Mouse (Mus musculus) liver, embryonic 16.5 days (tissue): ENCODE measurements around the gene Clvs2. TPM values are rescaled to one million over a fixed set of nuclear protein-coding genes. Genes with fewer than 3 reads are reported as not detected.

ENCODE experiments used
- ATAC-seq: fragments of 200-750 bp; cut with Nextera tagmentation; 2 replicates; pipeline ENCODE4 v1.8.0; 2017; ENCODE audit warnings: low read depth, mild to moderate bottlenecking, moderate number of reproducible peaks, moderate library complexity
- H3K27ac ChIP-seq: fragments of 300-500 bp; sonication (generic); 2 replicates; pipeline ENCODE4 v1.5.1; 2014; ENCODE audit warnings: mild to moderate bottlenecking, low read length
- H3K27me3 ChIP-seq: fragments of 300-500 bp; sonication (generic); 2 replicates; pipeline ENCODE4 v1.6.1; 2014; ENCODE audit warnings: low read depth, low read length, mixed read lengths; ENCODE audit not compliant: control insufficient read depth, insufficient read depth
- H3K36me3 ChIP-seq: fragments of 300-500 bp; sonication (generic); 2 replicates; pipeline ENCODE4 v1.6.1; 2014; ENCODE audit warnings: mild to moderate bottlenecking; ENCODE audit not compliant: control insufficient read depth, insufficient read depth
- H3K4me1 ChIP-seq: fragments of 300-500 bp; sonication (generic); 2 replicates; pipeline ENCODE4 v1.6.1; 2014; ENCODE audit warnings: low read depth, low read length, mixed read lengths; ENCODE audit not compliant: control insufficient read depth
- H3K4me2 ChIP-seq: fragments of 300-500 bp; sonication (generic); 2 replicates; pipeline ENCODE4 v1.6.1; 2014; ENCODE audit warnings: low read depth, low read length, mixed read lengths
- H3K4me3 ChIP-seq: fragments of 300-500 bp; sonication (generic); 2 replicates; pipeline ENCODE4 v1.5.1; 2014; ENCODE audit warnings: low read depth, mild to moderate bottlenecking, low read length
- H3K9ac ChIP-seq: fragments of 300-500 bp; sonication (generic); 2 replicates; pipeline ENCODE4 v1.6.1; 2014; ENCODE audit warnings: low read depth, low read length
- H3K9me3 ChIP-seq: fragments of 300-500 bp; sonication (generic); replicated peaks from 2 replicates; pipeline ENCODE4 v1.6.1; 2016; ENCODE audit warnings: low read length; ENCODE audit not compliant: control insufficient read depth
- WGBS: fragments of 180-500 bp; shearing (Covaris S2); extraction: QIAGEN DNeasy Blood & Tissue Kit; methylation state at CpG from one replicate; pipeline ENCODE4 v1.1.7; 2014; ENCODE audit not compliant: insufficient replicate concordance; 5-methylcytosine and 5-hydroxymethylcytosine counted together
- polyA plus RNA-seq: library from polyadenylated mRNA; unstranded; fragments of >200 nt; fragmentation: Nextera tagmentation; extraction: Ambion mirVana; gene quantifications from 2 replicates; pipeline ENCODE4 v1.2.1, GENCODE M21; 2015

The Clvs2 gene
- 0.11 TPM in 1 of 2 replicates, not detected in the other for polyA plus RNA-seq

DNA sequence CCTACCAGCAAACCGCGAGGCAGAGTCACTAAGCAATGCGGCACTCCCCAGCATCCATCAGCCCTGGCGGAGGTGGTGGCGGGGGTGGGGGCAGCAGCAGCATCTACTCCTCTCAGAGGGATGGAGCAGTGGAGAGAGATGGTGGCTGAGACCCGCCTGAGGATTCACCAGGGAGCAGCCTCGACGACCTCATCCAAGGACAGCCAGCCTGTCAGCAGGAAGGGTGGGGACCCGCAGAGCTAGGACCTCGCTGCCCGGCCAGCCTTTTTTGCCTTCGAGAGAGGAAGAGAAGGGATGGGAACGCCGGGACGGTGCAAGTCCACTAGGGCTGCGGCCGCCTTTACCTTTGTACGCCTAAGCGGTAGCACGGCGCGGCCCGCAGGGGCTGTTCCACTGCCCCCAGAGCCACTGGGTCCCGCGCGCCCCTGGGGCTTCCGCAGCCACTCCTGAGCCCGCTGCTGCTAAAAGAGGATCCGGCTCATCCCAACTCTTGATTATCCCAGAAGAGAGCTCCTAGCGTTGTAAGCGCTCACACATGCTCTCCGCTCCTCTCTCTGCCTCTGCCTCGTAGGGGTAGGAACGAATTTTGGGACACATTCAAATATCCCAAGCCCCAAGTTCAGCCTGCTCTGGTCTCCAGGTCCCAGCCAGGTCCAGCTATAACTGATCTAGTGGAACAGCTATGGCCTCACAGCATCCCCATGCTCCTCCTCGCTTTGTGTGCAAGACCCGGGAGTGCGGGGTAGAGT is at the start of gene Clvs2:
Gene Clvs2, minus strand, starts transcription at position 639 of the 749 bp plus-strand sequence.
- Histone ChIP-seq H3K36me3 (no peaks in the 10 kb centered on the region), H3K9me3 (no peaks in the 10 kb centered on the region), H3K9ac (no peak within 1 kb of the TSS), H3K4me1 (no peaks in the 10 kb centered on the region), H3K27me3 (peaks cover 6% of the 10 kb centered on the region), H3K4me2 (no peak within 1 kb of the TSS), H3K27ac (no peak within 1 kb of the TSS), H3K4me3 (no peak within 1 kb of the TSS)
- ATAC-seq, result no peak
- WGBS, result 4% methylated on average over 37 of the region's 37 CpGs

DNA sequence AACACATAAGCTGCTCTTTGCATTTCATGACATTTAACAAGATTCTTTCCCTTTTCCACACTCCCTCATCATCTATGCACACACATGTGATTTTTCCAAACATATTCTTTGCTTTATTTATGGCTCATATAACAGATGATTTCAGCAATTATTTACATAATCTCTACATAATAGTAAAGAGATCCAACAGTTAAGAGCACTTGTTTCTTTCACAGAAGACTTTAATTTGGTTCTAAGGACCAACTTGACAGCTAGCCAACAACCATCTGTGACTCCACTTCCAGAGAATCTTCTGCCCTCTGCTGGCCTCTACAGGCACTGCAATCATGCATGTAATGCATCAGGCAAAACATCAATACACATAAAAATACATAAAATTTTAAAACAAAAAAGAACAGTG is 28.6 kb upstream of the Clvs2 start:
- Histone ChIP-seq H3K4me3 (no peak overlapping the region), H3K27ac (no peak overlapping the region), H3K4me1 (no peaks in the 10 kb centered on the region), H3K4me2 (no peak overlapping the region), H3K9ac (no peak overlapping the region), H3K9me3 (no peaks in the 10 kb centered on the region), H3K27me3 (no peaks in the 10 kb centered on the region), H3K36me3 (no peaks in the 10 kb centered on the region)
- no peak for ATAC-seq

- Histone ChIP-seq H3K36me3 (no peaks in the 10 kb centered on the region), H3K9me3 (no peaks in the 10 kb centered on the region), H3K27ac (no peak overlapping the region), H3K4me1 (no peaks in the 10 kb centered on the region), H3K9ac (no peak overlapping the region), H3K27me3 (peaks cover 6% of the 10 kb centered on the region), H3K4me2 (no peak overlapping the region), H3K4me3 (no peak overlapping the region)
- ATAC-seq, result no peak
- WGBS, result 17% methylated on average over 6 of the region's 6 CpGs
These were observed 985 bp downstream of the Clvs2 start for GRCm38 (mm10) chr10:33623577-33623991.

GRCm38 (mm10) chr10:33622700-33623099 is 1.9 kb downstream of the Clvs2 start:
- Histone ChIP-seq H3K27ac (no peak overlapping the region), H3K9ac (no peak overlapping the region), H3K27me3 (peaks cover 6% of the 10 kb centered on the region), H3K36me3 (no peaks in the 10 kb centered on the region), H3K4me2 (no peak overlapping the region), H3K4me1 (no peaks in the 10 kb centered on the region), H3K4me3 (no peak overlapping the region), H3K9me3 (no peaks in the 10 kb centered on the region)
- no peak for ATAC-seq
- 70% methylated on average over 8 of the region's 8 CpGs for WGBS

DNA sequence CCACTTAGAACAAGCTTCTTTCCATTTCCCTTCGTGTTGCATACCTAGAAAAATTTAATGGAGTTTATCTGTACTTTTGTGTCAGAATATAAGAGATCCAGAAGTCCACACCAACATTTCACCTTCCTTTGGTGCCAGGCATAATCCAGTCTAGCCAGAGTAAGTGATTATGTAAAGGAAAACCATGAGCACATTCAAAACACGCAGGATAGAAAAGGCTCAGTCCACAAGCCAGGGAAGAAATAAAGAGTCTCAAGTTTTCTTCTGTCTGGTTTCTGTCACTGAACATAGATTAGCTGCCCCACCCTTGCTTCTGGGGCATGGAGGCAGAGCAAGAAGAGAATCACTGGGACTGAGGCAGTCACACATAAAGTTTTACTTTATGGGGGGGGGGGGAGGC is 8.4 kb downstream of the Clvs2 start:
- Histone ChIP-seq H3K4me2 (no peak overlapping the region), H3K9ac (no peak overlapping the region), H3K27me3 (no peaks in the 10 kb centered on the region), H3K36me3 (no peaks in the 10 kb centered on the region), H3K27ac (no peak overlapping the region), H3K9me3 (no peaks in the 10 kb centered on the region), H3K4me1 (no peaks in the 10 kb centered on the region), H3K4me3 (no peak overlapping the region)
- no peak for ATAC-seq
- WGBS, result 51% methylated on average over 2 of the region's 2 CpGs

GRCm38 (mm10) chr10:33613197-33613596 is 11.4 kb downstream of the Clvs2 start:
- H3K4me1 ChIP-seq, result no peaks in the 10 kb centered on the region
- no peak overlapping the region for H3K4me3 ChIP-seq
- no peak overlapping the region for H3K27ac ChIP-seq
- H3K9me3 ChIP-seq, result no peaks in the 10 kb centered on the region
- H3K9ac ChIP-seq, result no peak overlapping the region
- ATAC-seq, result no peak
- no peaks in the 10 kb centered on the region for H3K36me3 ChIP-seq
- WGBS, result 73% methylated on average over 1 of the region's 1 CpGs
- no peak overlapping the region for H3K4me2 ChIP-seq
- H3K27me3 ChIP-seq, result no peaks in the 10 kb centered on the region

GRCm38 (mm10) chr10:33592732-33593131 is 31.8 kb downstream of the Clvs2 start:
- H3K27me3 ChIP-seq, result no peaks in the 10 kb centered on the region
- H3K4me3 ChIP-seq, result no peak overlapping the region
- H3K36me3 ChIP-seq, result no peaks in the 10 kb centered on the region
- no peak for ATAC-seq
- no peaks in the 10 kb centered on the region for H3K4me1 ChIP-seq
- 75% methylated on average over 16 of the region's 16 CpGs for WGBS
- no peak overlapping the region for H3K27ac ChIP-seq
- H3K9me3 ChIP-seq, result no peaks in the 10 kb centered on the region
- H3K9ac ChIP-seq, result no peak overlapping the region
- H3K4me2 ChIP-seq, result no peak overlapping the region

GRCm38 (mm10) chr10:33588800-33589199 is 35.8 kb downstream of the Clvs2 start:
- no peaks in the 10 kb centered on the region for H3K27me3 ChIP-seq
- H3K4me1 ChIP-seq, result no peaks in the 10 kb centered on the region
- H3K4me2 ChIP-seq, result no peak overlapping the region
- H3K9me3 ChIP-seq, result no peaks in the 10 kb centered on the region
- H3K27ac ChIP-seq, result no peak overlapping the region
- 36% methylated on average over 2 of the region's 2 CpGs for WGBS
- no peak for ATAC-seq
- no peak overlapping the region for H3K4me3 ChIP-seq
- H3K36me3 ChIP-seq, result no peaks in the 10 kb centered on the region
- no peak overlapping the region for H3K9ac ChIP-seq

- Histone ChIP-seq H3K27me3 (no peaks in the 10 kb centered on the region), H3K9ac (no peak overlapping the region), H3K27ac (no peak overlapping the region), H3K36me3 (no peaks in the 10 kb centered on the region), H3K4me3 (no peak overlapping the region), H3K9me3 (no peaks in the 10 kb centered on the region), H3K4me1 (no peaks in the 10 kb centered on the region), H3K4me2 (no peak overlapping the region)
- no peak for ATAC-seq
- WGBS, result 36% methylated on average over 2 of the region's 2 CpGs
These were observed 37.5 kb downstream of the Clvs2 start for GRCm38 (mm10) chr10:33587118-33587517.
